Mouse (Mus musculus) liver, embryonic 14.5 days (tissue): ENCODE data around the gene Ehd4. TPM values are rescaled to one million over a fixed set of nuclear protein-coding genes. Genes with fewer than 3 reads are reported as not detected.

Experiments used
- ATAC-seq: fragments of 200-750 bp; cut with Nextera tagmentation; 2 replicates; pipeline ENCODE4 v1.8.0; 2017; ENCODE audit warnings: moderate number of reproducible peaks, mild to moderate bottlenecking, moderate library complexity; ENCODE audit not compliant: insufficient read depth
- DNase-seq, 3 experiments: peaks; one replicate each; pipeline ENCODE4 v3.0.0-alpha.2; 2012 to 2013; ENCODE audit warnings: low read depth in 3 of 3, low spot score in 3 of 3
- H3K27ac ChIP-seq: fragments of 300-500 bp; sonication (generic); 2 replicates; pipeline ENCODE4 v1.5.1; 2014; ENCODE audit warnings: moderate library complexity, mild to moderate bottlenecking, control low read depth, inconsistent platforms
- H3K27me3 ChIP-seq: fragments of 300-500 bp; sonication (generic); 2 replicates; pipeline ENCODE4 v1.6.1; 2014; ENCODE audit warnings: mild to moderate bottlenecking, low read length, moderate library complexity; ENCODE audit not compliant: control insufficient read depth, insufficient read depth
- H3K36me3 ChIP-seq: fragments of 300-500 bp; sonication (generic); replicated peaks from 2 replicates; pipeline ENCODE4 v1.6.1; 2014; ENCODE audit warnings: low read depth; ENCODE audit not compliant: control insufficient read depth, insufficient read depth
- H3K4me1 ChIP-seq, 2 experiments: fragments of 200-500 bp in 1 of 2; fragments of 300-500 bp in 1 of 2; sonication (generic) in 1 of 2; replicated peaks; 2 replicates each; pipeline ENCODE4 v1.6.1; 2012 to 2014; ENCODE audit warnings: antibody characterized with exemption in 1 of 2, inconsistent platforms in 1 of 2, low read length in 1 of 2; ENCODE audit not compliant: control insufficient read depth in 2 of 2, insufficient read depth in 2 of 2
- H3K4me2 ChIP-seq: fragments of 300-500 bp; sonication (generic); 2 replicates; pipeline ENCODE4 v1.6.1; 2014; ENCODE audit warnings: low read depth, mild to moderate bottlenecking, control low read depth, moderate library complexity
- H3K4me3 ChIP-seq, 2 experiments: fragments of 200-500 bp in 1 of 2; fragments of 300-500 bp in 1 of 2; sonication (generic) in 1 of 2; 2 replicates each; pipeline ENCODE4 v1.5.1; 2012 to 2014; ENCODE audit warnings: low read depth in 2 of 2, low read length in 2 of 2, mild to moderate bottlenecking in 2 of 2, control low read depth in 1 of 2, inconsistent platforms in 1 of 2, moderate library complexity in 1 of 2; ENCODE audit not compliant: insufficient read depth in 1 of 2
- H3K9ac ChIP-seq: fragments of 300-500 bp; sonication (generic); replicated peaks from 2 replicates; pipeline ENCODE4 v1.6.1; 2014; ENCODE audit warnings: mild to moderate bottlenecking, control low read depth, moderate library complexity
- H3K9me3 ChIP-seq: fragments of 300-500 bp; sonication (generic); 2 replicates; pipeline ENCODE4 v1.6.1; 2016; ENCODE audit warnings: low read length, mixed read lengths; ENCODE audit not compliant: control insufficient read depth
- CTCF ChIP-seq: IDR thresholded peaks from 2 replicates; pipeline ENCODE4 v1.5.1; 2016; ENCODE audit warnings: antibody characterized with exemption, low read depth, control low read depth
- EP300 ChIP-seq: IDR thresholded peaks from 2 replicates; pipeline ENCODE4 v1.6.1; 2016; ENCODE audit warnings: antibody characterized with exemption, low read depth
- WGBS: fragments of 180-500 bp; shearing (Covaris S2); extraction: QIAGEN DNeasy Blood & Tissue Kit; methylation state at CpG from one replicate; pipeline ENCODE4 v1.1.7; 2014; ENCODE audit not compliant: insufficient replicate concordance; 5-methylcytosine and 5-hydroxymethylcytosine counted together
- polyA plus RNA-seq, 2 experiments: library from polyadenylated mRNA; depleted of rRNA in 1 of 2; stranded (reverse) in 1 of 2; unstranded in 1 of 2; fragments of >200 nt; fragmentation: Nextera tagmentation in 1 of 2; extraction: Ambion mirVana in 1 of 2; gene quantifications; 2 replicates each; pipeline versions ENCODE4 v1.2.1 to v1.2.3; 2012 to 2014

Gene Ehd4
- polyA plus RNA-seq, 2 experiments, result 6.8 to 15.9 TPM

- DNase-seq (no peak), ATAC-seq (no peak)
- whole genome bisulfite sequencing, result 64% methylated on average over 3 of the region's 3 CpGs
Observed at GRCm38 (mm10) chr2:120169382-120169781, 15.0 kb upstream of the Ehd4 start.

GRCm38 (mm10) chr2:120167763-120168162 is 13.4 kb upstream of the Ehd4 start:
- ATAC-seq (no peak), DNase-seq (no peak)
- Histone ChIP-seq H3K4me1 (peaks cover 0 to 15% of the 10 kb centered on the region in 2 experiments; a peak in 3 of 4 replicates), H3K9me3 (no peaks in the 10 kb centered on the region), H3K4me2 (no peak overlapping the region), H3K27me3 (no peaks in the 10 kb centered on the region), H3K36me3 (no peaks in the 10 kb centered on the region), H3K4me3 (no peak overlapping the region), H3K9ac (no peak overlapping the region), H3K27ac (no peak overlapping the region)
- 81% methylated on average over 8 of the region's 8 CpGs for WGBS
- TF ChIP-seq EP300 (no peak), CTCF (no peak)

More at GRCm38 (mm10) chr2:120169382-120169781, 15.0 kb upstream of the Ehd4 start:
- no peak for TF ChIP-seq EP300
- TF ChIP-seq CTCF, result no peak; the same call in 1 of the 2 replicates
- H3K27me3 ChIP-seq, result no peaks in the 10 kb centered on the region
- no peak overlapping the region for H3K4me3 ChIP-seq
- no peak overlapping the region for H3K4me2 ChIP-seq
- no peaks in the 10 kb centered on the region for H3K36me3 ChIP-seq
- no peak overlapping the region for H3K9ac ChIP-seq
- peaks cover 0 to 8% of the 10 kb centered on the region in 2 experiments; a peak in 2 of 4 replicates for H3K4me1 ChIP-seq
- H3K27ac ChIP-seq, result no peak overlapping the region
- H3K9me3 ChIP-seq, result no peaks in the 10 kb centered on the region

GRCm38 (mm10) chr2:120165474-120165873 is 11.1 kb upstream of the Ehd4 start:
- ATAC-seq (no peak), DNase-seq (no peak)
- Histone ChIP-seq H3K9me3 (no peaks in the 10 kb centered on the region), H3K4me3 (no peak overlapping the region), H3K4me1 (peaks cover 0 to 9% of the 10 kb centered on the region in 2 experiments; a peak in 2 of 4 replicates), H3K27me3 (no peaks in the 10 kb centered on the region), H3K36me3 (no peaks in the 10 kb centered on the region), H3K4me2 (no peak overlapping the region), H3K27ac (no peak overlapping the region), H3K9ac (no peak overlapping the region)
- WGBS, result 52% methylated on average over 10 of the region's 10 CpGs
- TF ChIP-seq EP300 (no peak), CTCF (no peak)

GRCm38 (mm10) chr2:120159434-120159833 is 5.0 kb upstream of the Ehd4 start:
- Histone ChIP-seq H3K36me3 (no peaks in the 10 kb centered on the region), H3K4me3 (no peak overlapping the region), H3K9ac (no peak overlapping the region), H3K27me3 (no peaks in the 10 kb centered on the region), H3K4me2 (no peak overlapping the region), H3K27ac (no peak overlapping the region), H3K4me1 (peaks cover 3 to 11% of the 10 kb centered on the region in 2 experiments; a peak in 3 of 4 replicates), H3K9me3 (no peaks in the 10 kb centered on the region)
- ATAC-seq, result no peak
- DNase-seq, result no peak
- 73% methylated on average over 2 of the region's 2 CpGs for WGBS
- TF ChIP-seq EP300 (no peak), CTCF (no peak)

- Histone ChIP-seq H3K27me3 (no peaks in the 10 kb centered on the region), H3K4me2 (no peak overlapping the region), H3K9ac (no peak overlapping the region), H3K4me3 (no peak overlapping the region), H3K9me3 (no peaks in the 10 kb centered on the region), H3K4me1 (peaks cover 3 to 8% of the 10 kb centered on the region in 2 experiments; a peak in 3 of 4 replicates), H3K27ac (no peak overlapping the region), H3K36me3 (no peaks in the 10 kb centered on the region)
- TF ChIP-seq EP300 (no peak), CTCF (no peak)
- DNase-seq, result no peak
- no peak for ATAC-seq
- 50% methylated on average over 1 of the region's 1 CpGs for WGBS
Observed at GRCm38 (mm10) chr2:120158846-120159245, 4.4 kb upstream of the Ehd4 start.
